Mouse (Mus musculus): ENCODE data around the gene Fzd2. TPM values are rescaled to one million over a fixed set of nuclear protein-coding genes. Genes with fewer than 3 reads are reported as not detected.

Fzd2 gene
- polyA plus RNA-seq, 1 experiment from 2014 or later = 11.8 TPM

DNA sequence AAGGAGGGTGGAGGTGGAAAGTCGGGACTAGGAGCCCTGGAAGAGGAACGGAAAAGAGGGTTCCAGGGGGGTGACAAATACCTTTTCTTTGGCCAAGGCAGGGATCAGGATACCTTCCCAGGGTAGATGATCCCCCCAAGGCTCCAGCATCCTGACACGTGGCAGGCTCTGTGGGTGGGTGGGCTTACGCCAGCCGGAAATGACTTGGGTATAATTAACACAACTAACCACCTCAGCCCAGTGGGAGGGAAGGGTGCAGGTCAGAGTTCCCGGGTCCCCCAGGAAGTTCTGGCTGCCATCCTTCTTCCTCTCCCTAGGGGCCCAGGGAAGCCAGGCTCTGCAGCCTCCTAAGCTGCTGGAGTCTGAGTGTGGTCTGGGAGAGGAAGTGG is 7.1 kb downstream of the Fzd2 start:
- Histone ChIP-seq H3K4me3 (ENCODE audit: low read depth, low read length) (no peak overlapping the region), H3K36me3 (ENCODE audit: control insufficient read depth, insufficient read depth, low read length) (no peaks in the 10 kb centered on the region), H3K27me3 (ENCODE audit: control insufficient read depth, insufficient read depth, low read length) (no peaks in the 10 kb centered on the region), H3K9ac (ENCODE audit: low read length) (no peak overlapping the region), H3K9me3 (ENCODE audit: control insufficient read depth, low read length) (no peaks in the 10 kb centered on the region), H3K4me1 (replicated peaks; ENCODE audit: control insufficient read depth, insufficient read depth) (0 out of 2 replicates have a peak, but pooled peaks cover 3% of the 10 kb centered on the region), H3K4me2 (replicated peaks; ENCODE audit: low read depth) (no peak overlapping the region), H3K27ac (replicated peaks) (peak overlapping the region; percentile 77)
- no peak for DNase-seq (ENCODE audit: low spot score)
- TF ChIP-seq CTCF (IDR thresholded peaks at IDR 0.05; ENCODE audit: low read depth) = no peak
- TF ChIP-seq EP300 (optimal IDR thresholded peaks at IDR 0.05) = no peak
- no peak for ATAC-seq (ENCODE audit: low FRiP score, low TSS enrichment)
- 38% methylated on average over 6 of the region's 6 CpGs for WGBS

DNA sequence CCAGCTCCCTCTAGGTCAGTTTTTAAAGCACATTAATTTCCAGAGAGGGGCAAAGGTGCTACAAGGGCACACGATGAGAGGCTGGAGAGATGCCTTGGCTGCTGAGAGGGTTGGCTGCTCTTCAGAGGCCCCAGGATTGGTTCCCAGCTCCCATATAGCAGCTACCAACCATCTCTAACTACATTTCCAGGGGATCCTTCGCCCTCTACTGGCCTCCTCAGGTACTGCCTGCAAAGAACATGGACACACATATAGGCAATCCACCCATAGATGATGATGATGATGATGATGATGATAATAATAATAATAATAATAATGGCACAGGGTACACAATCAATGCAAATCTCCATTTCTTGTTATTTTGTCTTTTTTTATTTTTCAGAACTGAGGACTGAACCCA is 15.3 kb downstream of the Fzd2 start:
- Histone ChIP-seq H3K4me3 (ENCODE audit: low read depth, low read length) (no peak overlapping the region), H3K4me1 (replicated peaks; ENCODE audit: control insufficient read depth, insufficient read depth) (peaks cover 1% of the 10 kb centered on the region; the same call in 1 of the 2 replicates), H3K27me3 (ENCODE audit: control insufficient read depth, insufficient read depth, low read length) (no peaks in the 10 kb centered on the region), H3K9me3 (ENCODE audit: control insufficient read depth, low read length) (0 out of 2 replicates have a peak, but pooled peaks cover 2% of the 10 kb centered on the region), H3K27ac (replicated peaks) (no peak overlapping the region), H3K9ac (ENCODE audit: low read length) (no peak overlapping the region), H3K4me2 (replicated peaks; ENCODE audit: low read depth) (no peak overlapping the region), H3K36me3 (ENCODE audit: control insufficient read depth, insufficient read depth, low read length) (no peaks in the 10 kb centered on the region)
- DNase-seq (ENCODE audit: low spot score) = no peak
- ATAC-seq (ENCODE audit: low FRiP score, low TSS enrichment) = no peak
- TF ChIP-seq CTCF (IDR thresholded peaks at IDR 0.05; ENCODE audit: low read depth) (peak; percentile 45), EP300 (optimal IDR thresholded peaks at IDR 0.05) (no peak)
- WGBS = 62% methylated on average over 2 of the region's 2 CpGs

DNA sequence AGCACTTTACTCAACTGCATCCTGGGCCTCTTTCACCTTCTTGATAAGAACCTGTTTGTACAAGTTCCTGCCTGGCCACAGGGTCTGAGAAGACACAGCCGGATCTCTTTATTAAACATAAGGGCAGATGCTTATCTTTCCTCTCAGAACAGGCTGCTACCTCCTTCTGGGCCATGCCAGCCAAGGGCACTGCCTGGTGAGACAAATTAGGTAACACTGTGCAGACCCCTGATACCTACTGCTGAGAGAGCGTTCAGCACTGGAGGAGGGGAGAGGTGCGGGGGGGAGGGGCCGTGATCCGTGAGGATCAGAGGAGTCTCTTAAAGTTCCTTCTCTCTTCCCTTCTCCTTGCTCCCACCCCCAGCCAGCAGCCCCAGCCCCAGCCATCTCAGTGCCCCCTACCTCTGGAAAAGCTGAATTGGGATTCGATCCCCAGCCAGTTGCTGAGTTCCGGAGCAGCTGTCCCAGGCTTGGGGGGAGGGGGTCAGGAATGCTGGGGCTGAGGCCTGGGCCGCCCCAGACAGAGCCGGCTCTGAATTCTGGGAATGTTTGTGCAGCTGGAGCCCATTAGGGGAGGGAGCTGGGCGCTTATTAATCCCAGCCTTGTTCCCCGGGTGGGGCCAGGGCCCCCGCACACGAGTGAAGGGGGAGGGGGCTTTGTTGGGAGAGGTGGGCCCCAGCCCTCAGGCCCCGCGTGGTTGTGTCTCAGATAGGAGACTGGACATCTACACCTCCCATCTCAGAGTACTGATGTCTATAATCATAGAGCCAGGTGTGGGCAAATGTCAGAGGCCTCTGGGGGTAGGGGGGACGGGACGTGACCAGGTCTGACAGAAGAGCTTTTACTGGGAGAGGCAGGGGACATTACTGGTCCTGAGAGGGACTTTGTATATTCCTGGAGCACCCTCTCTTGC is 19.9 kb downstream of the Fzd2 start:
- Histone ChIP-seq H3K4me3 (ENCODE audit: low read depth, low read length) (peak overlapping the region; percentile 19), H3K27me3 (ENCODE audit: control insufficient read depth, insufficient read depth, low read length) (no peaks in the 10 kb centered on the region), H3K36me3 (ENCODE audit: control insufficient read depth, insufficient read depth, low read length) (no peaks in the 10 kb centered on the region), H3K27ac (replicated peaks) (peak overlapping the region; percentile 90), H3K4me1 (replicated peaks; ENCODE audit: control insufficient read depth, insufficient read depth) (peaks cover 9% of the 10 kb centered on the region; the same call in 1 of the 2 replicates), H3K9me3 (ENCODE audit: control insufficient read depth, low read length) (0 out of 2 replicates have a peak, but pooled peaks cover 2% of the 10 kb centered on the region), H3K9ac (ENCODE audit: low read length) (peak overlapping the region; percentile 54), H3K4me2 (replicated peaks; ENCODE audit: low read depth) (peak overlapping the region; percentile 51)
- DNase-seq (ENCODE audit: low spot score) (peak; percentile 70), ATAC-seq (ENCODE audit: low FRiP score, low TSS enrichment) (peak; percentile 85)
- WGBS = 8% methylated on average over 17 of the region's 17 CpGs
- no peak for TF ChIP-seq EP300 (optimal IDR thresholded peaks at IDR 0.05)
- no peak for TF ChIP-seq CTCF (IDR thresholded peaks at IDR 0.05; ENCODE audit: low read depth)

DNA sequence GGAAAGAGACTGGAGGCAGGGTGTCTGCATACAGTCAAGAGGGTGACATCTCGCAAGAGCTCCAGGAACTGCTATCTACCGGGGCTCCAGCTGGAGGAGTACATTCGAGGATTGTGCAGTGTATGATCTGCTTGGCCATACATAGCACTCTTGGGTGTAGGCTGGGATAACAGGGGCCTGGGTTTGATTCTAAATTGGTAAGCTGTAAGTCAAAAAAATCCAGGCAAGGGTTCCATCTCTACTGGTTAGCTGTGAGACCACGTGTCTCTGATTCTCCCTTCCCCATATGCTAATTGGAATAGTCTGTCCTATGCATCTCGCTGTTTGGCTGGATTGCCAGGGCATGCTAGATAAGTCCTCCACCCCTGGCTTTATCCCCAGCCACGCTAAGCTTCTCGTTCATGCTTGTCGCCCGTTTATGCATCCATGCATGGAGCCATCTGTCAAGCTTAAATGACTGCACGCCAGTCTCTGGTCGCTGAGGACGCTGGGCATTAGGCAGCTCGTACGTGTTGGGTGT is 20.8 kb downstream of the Fzd2 start:
- Histone ChIP-seq H3K36me3 (ENCODE audit: control insufficient read depth, insufficient read depth, low read length) (no peaks in the 10 kb centered on the region), H3K27me3 (ENCODE audit: control insufficient read depth, insufficient read depth, low read length) (no peaks in the 10 kb centered on the region), H3K27ac (replicated peaks) (peak overlapping the region; percentile 90), H3K4me1 (replicated peaks; ENCODE audit: control insufficient read depth, insufficient read depth) (peaks cover 9% of the 10 kb centered on the region; the same call in 1 of the 2 replicates), H3K9me3 (ENCODE audit: control insufficient read depth, low read length) (no peaks in the 10 kb centered on the region), H3K4me3 (ENCODE audit: low read depth, low read length) (no peak overlapping the region), H3K4me2 (replicated peaks; ENCODE audit: low read depth) (peak overlapping the region; percentile 51; the same call in 1 of the 2 replicates), H3K9ac (ENCODE audit: low read length) (no peak overlapping the region)
- no peak for DNase-seq (ENCODE audit: low spot score)
- 13% methylated on average over 14 of the region's 14 CpGs for WGBS
- no peak for TF ChIP-seq CTCF (IDR thresholded peaks at IDR 0.05; ENCODE audit: low read depth)
- TF ChIP-seq EP300 (optimal IDR thresholded peaks at IDR 0.05) = no peak
- peak; percentile 13; the same call in 1 of the 2 replicates for ATAC-seq (ENCODE audit: low FRiP score, low TSS enrichment)

DNA sequence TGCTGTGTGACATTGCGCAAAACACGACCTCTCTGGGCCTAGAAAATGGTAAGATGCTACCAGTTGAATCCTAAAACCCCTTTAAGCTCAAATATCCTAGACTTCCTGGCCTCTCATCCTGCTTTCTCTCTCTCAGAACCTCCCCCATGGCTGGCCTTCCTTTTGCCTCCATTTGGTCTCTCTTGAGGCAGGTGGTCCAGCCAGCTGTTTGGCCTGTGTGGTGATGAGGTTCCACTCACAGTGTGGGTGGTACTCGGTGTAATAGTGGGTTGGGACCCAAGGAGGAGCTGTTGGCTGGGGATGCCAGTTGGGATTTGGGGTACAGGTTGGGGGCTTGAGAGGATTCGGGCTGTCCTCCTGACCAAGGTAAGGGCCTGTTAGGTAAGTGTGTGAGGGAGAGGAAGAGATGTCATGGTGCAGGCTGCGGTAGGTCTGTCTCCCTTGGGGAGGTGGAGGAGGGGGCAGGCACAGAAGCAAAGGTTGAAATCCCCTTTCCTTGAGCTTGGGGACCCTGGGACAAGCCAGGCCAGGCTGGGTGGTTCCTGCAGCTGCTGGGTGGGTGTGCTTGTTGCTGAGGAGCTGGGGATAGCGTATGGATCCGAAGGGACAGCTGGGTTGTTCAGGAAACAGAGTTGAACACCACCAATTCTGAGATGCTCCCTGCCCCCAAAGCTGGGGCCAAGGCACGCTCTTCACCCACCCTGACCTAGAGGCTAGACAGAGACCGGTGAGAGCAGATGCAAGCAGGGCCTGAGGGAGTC is 23.2 kb downstream of the Fzd2 start:
- 87% methylated on average over 9 of the region's 9 CpGs for WGBS
- H3K27me3 ChIP-seq (ENCODE audit: control insufficient read depth, insufficient read depth, low read length) = no peaks in the 10 kb centered on the region
- ATAC-seq (ENCODE audit: low FRiP score, low TSS enrichment) (no peak), DNase-seq (ENCODE audit: low spot score) (no peak)
- H3K4me2 ChIP-seq (replicated peaks; ENCODE audit: low read depth) = no peak overlapping the region
- no peak overlapping the region for H3K4me3 ChIP-seq (ENCODE audit: low read depth, low read length)
- no peak for TF ChIP-seq CTCF (IDR thresholded peaks at IDR 0.05; ENCODE audit: low read depth)
- TF ChIP-seq EP300 (optimal IDR thresholded peaks at IDR 0.05) = no peak
- H3K27ac ChIP-seq (replicated peaks) = no peak overlapping the region
- H3K36me3 ChIP-seq (ENCODE audit: control insufficient read depth, insufficient read depth, low read length) = no peaks in the 10 kb centered on the region
- no peak overlapping the region for H3K9ac ChIP-seq (ENCODE audit: low read length)
- no peaks in the 10 kb centered on the region for H3K9me3 ChIP-seq (ENCODE audit: control insufficient read depth, low read length)
- peaks cover 9% of the 10 kb centered on the region; the same call in 1 of the 2 replicates for H3K4me1 ChIP-seq (replicated peaks; ENCODE audit: control insufficient read depth, insufficient read depth)

Data from stomach, postnatal 0 days (tissue).